Mouse (Mus musculus) liver, adult (tissue): ENCODE results near the gene Chrna5.

Experiments
- GATA4 ChIP-seq: IDR thresholded peaks from 2 replicates; pipeline ENCODE4 v1.6.1; 2014; ENCODE audit warnings: mild to moderate bottlenecking, low read length; ENCODE audit not compliant: insufficient replicate concordance

The Chrna5 gene

DNA sequence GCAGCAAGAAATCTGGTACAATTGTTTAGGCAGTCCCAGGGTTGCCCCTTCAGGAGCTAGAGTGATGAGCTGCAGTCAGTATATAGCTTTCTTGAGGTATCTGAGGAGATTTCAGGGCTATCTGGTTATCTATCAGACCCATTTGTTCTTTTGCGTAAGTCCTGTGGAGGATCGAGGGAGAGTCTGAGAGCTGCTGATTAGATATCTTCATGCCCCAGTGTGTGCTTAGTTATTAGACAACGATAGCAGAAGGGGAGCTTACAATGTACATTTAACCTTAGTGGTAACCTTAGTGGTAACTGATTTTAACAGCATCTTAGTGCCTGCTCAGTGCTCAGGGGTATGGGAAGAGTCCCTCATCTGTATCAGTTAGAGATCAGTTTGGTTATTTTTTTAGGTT lies 15.0 kb downstream of the Chrna5 start:
- no peak for TF ChIP-seq GATA4

DNA sequence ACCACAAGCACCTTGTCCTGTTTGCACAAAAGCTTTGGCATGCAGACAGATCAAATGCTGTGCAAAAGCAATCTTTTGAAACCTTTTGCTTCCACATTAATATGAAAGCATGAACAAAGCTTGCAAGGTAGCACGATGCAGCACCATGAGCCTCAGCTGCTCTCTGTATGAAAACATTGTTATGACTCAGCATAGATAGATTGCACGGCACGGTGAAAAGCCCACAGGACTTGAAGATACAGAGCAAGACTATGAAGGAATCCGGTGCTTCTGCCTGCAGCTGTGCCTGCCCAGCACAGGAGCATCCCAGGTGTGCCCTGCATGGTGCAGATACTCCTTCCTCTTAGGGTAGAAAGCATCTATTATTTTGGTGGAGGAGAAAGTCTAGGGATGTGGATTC lies 22.9 kb downstream of the Chrna5 start:
- TF ChIP-seq GATA4: no peak

DNA sequence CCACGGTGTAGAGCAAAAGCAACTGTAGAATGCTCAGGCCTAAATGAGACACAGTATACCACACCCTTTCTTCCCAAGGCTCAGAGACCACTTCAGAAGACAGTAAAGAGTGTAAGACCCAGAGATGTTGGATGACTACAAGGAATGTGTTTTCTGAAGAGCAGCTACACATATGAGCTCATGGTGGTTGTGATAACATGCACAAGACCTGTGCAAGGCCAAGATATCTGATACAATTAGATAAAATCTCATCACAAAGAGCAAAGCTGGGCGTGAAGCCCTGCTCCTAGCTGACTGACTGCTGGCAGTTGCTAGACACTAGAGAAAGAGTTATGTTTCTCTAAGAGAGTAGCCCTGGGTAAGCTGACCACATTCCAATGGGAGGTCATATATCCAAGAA lies 29.0 kb downstream of the Chrna5 start:
- no peak for TF ChIP-seq GATA4

DNA sequence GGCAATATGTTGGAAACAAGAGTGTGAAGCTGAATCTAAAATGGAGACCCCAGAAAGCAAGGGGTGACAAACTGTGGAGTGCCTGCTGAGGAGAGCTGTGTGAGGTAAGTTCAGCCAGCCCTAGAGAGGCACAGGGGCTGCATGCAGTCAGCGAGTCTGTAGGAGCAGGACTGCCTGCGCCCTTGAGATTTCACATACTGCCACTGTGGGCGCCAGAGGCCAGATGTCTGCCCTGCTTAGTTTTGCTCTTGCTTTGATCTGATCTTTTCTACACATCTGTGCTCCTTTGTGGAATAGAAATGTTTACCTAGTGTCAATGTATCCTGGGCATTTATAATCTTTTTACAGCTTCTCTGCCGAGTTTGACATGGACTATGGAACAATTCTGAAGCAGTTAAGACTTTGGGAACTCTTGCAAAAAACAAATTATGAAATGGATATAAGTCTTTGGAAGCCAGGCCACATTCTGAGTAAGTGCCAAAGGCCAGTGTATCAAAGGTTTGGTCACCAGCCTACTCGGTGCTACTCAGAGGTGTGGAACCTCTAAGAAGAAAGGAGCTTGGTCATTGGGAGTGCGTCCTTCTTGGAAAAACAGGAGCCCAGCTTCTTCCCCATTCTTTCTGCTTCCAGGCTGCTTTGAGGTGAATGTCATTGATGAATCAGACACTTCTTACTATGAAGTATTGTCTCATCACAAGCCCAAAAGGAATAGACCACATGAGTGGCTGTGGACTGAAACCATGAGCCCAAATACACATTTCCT lies 30.1 kb downstream of the Chrna5 start:
- TF ChIP-seq GATA4: no peak

DNA sequence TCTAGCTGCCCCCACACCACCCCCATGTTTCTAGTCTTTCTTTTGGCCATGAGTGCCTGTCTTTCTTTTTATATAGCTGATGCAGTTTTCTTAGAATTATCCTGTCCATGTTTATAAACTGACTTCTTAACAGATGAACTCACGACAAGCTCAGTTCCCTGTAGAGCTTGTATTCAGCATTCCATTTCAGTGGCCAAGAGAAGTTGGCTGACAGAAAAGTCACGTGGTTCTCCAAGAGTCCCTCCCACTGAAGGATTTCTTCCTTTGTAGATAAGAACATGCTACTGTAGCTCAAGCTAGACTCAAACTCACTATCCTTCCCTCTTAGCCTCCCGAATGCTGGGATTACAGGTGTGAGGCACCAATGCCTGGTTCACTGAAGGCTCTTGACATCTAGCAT lies 36.2 kb downstream of the Chrna5 start:
- TF ChIP-seq GATA4: no peak

DNA sequence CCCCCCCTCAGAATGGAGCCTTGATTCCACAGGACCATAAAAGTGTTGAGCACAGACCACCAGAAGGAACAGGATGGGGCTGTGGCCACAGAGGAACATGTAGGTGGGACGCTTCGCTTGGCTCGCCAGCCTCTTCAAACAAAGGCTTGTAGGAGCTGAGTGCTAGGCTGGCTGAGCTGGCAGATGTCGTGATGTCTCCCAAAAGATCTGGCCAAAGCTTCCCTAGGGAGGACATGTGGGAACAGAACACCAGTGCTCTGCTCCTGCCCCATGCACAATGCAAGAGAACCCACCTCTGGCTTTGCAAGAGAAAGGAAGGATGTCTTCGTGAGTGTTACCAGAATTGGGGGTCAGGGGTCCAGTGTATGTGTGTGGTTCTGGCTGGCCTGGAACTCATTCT lies 42.6 kb downstream of the Chrna5 start:
- no peak for TF ChIP-seq GATA4

DNA sequence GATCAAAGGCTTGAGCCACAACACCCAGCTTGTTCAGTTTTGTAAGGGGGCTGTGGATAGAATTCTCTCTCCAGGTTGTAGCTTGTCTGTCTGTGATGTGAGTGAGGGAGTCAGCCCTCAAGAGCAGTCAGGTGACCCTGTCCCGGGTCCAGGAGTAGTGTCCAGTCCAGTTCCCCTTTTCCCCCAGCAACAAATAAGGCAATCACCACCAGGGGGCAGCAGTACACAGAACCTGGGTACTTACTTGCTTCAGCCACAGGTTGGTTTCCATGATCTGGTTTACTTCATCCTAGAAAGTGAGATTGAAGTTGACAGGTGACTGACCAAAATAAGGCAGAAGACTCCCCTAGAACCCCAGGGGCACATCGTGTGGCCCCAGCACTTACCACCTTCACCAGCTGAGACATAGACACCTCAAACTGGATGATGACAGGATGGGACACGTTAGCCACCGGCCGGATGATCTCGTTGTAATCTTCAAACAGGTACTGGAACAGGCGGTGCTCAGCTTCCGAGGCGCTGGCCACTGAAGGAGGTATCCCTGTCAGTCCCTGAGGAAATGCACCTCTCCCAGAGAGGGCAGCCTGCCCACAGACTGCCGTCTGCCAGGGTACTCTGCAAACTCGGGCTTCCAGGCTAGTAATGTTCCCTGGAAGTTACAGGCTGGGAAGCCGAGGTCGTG lies 43.4 kb downstream of the Chrna5 start:
- no peak for TF ChIP-seq GATA4

DNA sequence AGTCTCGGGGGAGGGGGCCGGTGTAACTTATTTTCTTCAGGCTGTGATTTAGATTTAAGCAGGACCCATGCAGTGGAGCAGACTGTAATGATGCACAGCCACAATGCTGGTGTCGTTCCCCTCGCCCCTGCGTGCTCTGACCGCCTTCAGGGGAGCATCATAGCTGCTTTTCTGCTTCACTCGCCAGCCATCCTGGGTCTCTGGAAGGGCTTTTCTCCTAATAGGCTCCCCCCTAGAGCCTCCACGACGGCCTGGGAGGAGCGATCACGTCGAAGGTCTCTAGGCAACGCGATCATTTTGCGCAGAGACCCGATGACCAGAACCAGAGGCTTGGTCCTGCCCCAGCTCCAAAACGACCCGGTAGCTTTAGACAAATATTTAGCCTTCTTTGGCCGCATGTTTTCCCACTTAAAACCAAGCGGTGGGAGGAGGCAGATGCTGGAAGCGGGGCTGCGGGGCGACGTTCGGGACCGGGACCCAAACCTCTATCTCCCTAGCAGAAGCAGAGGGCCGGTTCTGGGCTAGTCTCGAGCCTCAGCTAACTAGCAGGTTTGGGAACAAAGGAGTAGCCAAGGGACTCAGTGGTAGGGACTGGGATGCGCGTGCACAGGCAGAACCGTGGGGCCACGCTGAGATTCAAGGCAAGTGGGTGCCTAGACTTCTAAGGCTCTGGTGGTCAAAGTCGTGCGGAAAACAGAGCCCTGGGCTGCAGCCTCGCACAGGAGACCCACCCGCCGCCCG lies 45.0 kb downstream of the Chrna5 start:
- no peak for TF ChIP-seq GATA4

DNA sequence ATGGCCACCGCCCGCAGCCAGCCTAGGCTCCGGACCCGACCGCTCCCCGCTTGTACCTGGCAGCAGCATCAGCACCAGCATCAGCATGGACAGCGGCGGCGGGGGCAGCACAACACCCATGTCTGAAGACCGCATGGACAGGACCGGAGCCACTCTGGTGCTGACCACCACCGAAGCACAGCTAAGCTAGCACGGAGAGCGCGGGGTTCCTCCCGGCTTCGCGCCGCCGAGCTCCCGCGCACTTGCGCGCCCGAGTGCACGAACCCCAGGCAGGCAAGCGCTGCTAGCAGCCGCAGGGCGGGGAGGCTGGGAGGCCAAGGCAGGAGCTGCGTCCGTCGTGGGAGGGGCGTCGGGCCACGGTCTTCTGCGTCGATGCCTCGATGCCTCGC lies 45.6 kb downstream of the Chrna5 start, which contains the start of gene Chrna3:
TSS of gene Chrna3 (minus strand) at position 288 of the 389 bp plus-strand sequence.
- no peak for TF ChIP-seq GATA4

DNA sequence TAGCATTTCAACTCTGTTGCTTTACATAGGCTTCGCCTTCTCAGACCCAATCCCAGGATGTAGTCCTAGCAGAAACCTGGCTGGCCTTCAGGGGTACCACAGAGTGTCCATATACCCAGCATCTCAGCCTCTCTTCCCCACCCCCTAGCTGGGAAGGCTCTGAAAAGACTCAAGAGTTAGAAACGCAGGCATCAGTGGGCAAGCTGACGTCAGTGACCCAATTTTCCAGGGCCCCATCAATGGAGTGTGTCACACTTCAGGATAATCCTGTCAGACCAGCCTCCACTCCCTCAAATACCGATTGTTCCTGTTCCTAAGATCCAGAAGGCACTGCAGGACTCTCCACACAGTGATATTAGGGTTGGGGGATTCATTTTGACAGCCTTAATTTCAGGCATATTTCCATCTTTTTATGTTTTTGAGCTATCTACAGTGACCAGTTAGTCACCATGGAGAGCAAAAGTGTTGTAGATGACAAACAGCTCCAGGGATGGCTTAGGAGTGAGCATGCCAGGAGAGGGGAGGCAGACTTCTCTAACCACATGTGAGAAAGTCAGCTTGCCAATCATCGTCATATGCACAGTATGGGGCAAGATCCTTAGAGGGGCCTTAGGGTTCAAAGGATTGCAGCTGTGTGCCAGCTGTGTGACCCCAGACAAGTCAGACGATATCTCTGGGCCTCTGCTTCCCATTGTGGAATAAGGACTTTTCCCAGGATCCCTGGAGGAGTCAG lies 50.9 kb downstream of the Chrna5 start:
- TF ChIP-seq GATA4: no peak

DNA sequence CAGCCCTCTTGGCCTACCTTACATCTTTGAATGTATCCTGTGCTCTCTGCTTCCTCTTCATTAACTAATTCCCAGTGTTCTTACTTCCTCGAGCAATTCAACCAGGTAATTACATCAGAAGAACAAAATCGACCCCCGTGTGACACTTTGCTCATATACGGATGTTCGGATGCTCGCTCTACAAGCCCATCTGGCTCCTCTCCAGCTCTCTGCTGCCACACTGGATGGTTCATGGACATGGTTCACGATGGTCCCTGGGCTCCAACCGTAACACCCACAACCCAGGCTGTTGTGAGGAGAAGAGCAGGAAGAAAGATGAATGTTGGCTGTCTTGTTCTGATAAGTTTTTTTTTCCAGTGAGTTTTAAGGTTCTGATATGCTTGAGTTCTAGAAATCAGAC lies 58.3 kb downstream of the Chrna5 start:
- no peak for TF ChIP-seq GATA4

DNA sequence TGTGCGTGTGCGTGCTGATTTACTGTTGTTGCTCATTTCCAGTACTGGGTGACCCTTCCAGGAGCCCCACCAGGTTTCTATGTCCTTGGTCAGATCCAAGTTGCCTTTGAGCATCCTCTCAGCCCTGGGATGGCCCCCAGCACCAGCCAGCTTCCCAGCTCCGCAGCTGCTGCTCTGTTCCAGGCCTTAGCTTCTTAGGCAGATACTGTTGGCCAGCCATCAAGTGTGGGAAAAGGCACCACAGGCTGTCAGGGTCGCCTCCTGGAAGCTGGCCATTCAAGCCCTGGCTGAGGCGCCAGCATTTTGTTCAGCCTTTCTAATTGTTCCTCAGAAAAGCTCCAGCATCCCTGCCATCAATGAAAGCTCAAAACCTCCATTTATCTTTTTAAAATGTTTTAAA lies 59.3 kb downstream of the Chrna5 start:
- no peak for TF ChIP-seq GATA4

DNA sequence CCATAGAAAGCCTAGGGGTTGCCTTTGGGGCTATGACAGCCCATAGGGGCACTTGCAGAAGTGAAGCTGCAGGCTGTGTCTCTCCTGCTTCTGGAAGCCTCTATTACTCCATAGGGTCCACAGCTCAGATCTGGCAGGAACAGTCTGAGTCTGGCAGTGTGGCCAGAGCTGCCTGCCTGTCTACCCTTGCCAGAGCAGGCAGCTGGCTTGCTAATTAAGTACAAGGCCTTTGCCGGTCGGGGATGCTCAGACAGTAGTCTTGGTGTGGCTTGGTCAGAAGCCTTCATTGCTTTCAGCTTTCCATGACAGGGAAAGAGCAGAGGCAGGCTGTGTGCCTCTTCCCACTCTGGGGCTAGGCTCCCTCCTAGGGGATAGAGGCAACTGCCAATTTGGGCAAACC lies 60.7 kb downstream of the Chrna5 start:
- TF ChIP-seq GATA4: no peak

DNA sequence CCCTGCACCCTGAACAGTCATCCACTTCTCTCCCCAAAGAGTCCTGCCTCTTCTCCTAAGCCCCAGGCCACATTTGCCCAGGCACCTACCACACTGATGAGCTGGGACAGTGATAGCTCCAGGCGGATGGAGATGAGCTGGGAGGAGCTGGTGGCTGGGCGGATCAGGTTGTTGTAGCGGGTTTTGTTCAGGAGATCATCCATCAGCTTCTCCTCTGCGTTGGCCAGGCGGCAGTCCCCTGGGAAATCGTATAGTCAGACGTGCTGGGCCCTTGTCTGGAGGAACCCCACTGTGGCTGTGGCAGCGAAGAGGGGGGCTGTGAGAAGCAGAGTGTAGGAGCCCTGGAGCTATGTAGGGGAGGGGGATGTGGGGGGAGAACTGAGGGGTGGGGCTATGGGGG lies 63.0 kb downstream of the Chrna5 start:
- TF ChIP-seq GATA4: no peak

DNA sequence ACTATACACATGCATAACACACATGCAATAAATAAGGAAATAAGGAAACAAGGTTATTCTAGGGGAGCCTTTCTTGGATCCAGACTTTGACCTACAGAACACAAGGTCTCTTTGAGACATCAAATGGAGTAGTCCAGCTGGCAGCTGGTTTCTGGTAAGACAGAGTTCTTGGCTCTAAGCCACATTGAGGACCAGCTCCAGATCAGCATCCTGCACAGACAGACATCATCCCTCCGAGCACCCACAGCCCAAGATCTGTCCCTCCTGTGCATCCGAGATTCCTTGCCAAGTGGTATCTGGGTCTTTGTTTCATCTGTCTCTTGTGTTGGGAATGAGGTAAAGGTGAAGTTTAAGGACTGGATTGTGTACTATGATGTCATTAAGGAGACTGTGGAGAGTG lies 64.3 kb downstream of the Chrna5 start:
- no peak for TF ChIP-seq GATA4
